Mouse (Mus musculus): ENCODE measurements around the gene Ifrd2. TPM values are rescaled to one million over a fixed set of nuclear protein-coding genes. Genes with fewer than 3 reads are reported as not detected.

Gene Ifrd2
- 21.9 and 26.4 TPM in 2 replicates for polyA plus RNA-seq (2015; fragmentation: Nextera tagmentation; extraction: Ambion mirVana)

GRCm38 (mm10) chr9:107586974-107587832, at the start of gene Ifrd2:
Gene Ifrd2, plus strand, starts transcription at chr9:107587642.

GRCm38 (mm10) chr9:107541474-107542351, 45.7 kb upstream of the Ifrd2 start, which contains the start of the genes Cyb561d2 and Nprl2:
Gene Cyb561d2, minus strand, starts transcription at chr9:107542193.
Gene Nprl2, plus strand, starts transcription at chr9:107542226.

GRCm38 (mm10) chr9:107547026-107547425, 40.4 kb upstream of the Ifrd2 start, which contains the start of gene Zmynd10:
Gene Zmynd10, plus strand, starts transcription at chr9:107547298.

GRCm38 (mm10) chr9:107551117-107551889, 36.1 kb upstream of the Ifrd2 start, which contains the start of gene Rassf1:
Gene Rassf1, plus strand, starts transcription at chr9:107551555.

GRCm38 (mm10) chr9:107563029-107563581, 24.3 kb upstream of the Ifrd2 start, which contains the start of gene Tusc2:
Gene Tusc2, plus strand, starts transcription at chr9:107563255.

GRCm38 (mm10) chr9:107567702-107568319, 19.6 kb upstream of the Ifrd2 start, which contains the start of gene Hyal2:
Gene Hyal2, plus strand, starts transcription at chr9:107567945.

GRCm38 (mm10) chr9:107576357-107577107, 10.9 kb upstream of the Ifrd2 start, which contains the start of gene Hyal1:
Gene Hyal1, plus strand, starts transcription at chr9:107576927.

GRCm38 (mm10) chr9:107578587-107578986, 8.9 kb upstream of the Ifrd2 start, which contains the start of gene Naa80:
Gene Naa80, plus strand, starts transcription at chr9:107578887.

GRCm38 (mm10) chr9:107580501-107581317, 6.7 kb upstream of the Ifrd2 start, which contains the start of gene Hyal3:
Gene Hyal3, plus strand, starts transcription at chr9:107580818.

GRCm38 (mm10) chr9:107608741-107609432, 21.4 kb downstream of the Ifrd2 start, which contains the start of gene Sema3b:
Gene Sema3b, minus strand, starts transcription at chr9:107609229.

GRCm38 (mm10) chr9:107635279-107636028, 48.0 kb downstream of the Ifrd2 start, which contains the start of gene Gnai2:
Gene Gnai2, minus strand, starts transcription at chr9:107635367.

Other genes with a start within 250 kb of the Ifrd2 start
- gene Hemk1, start 249.3 kb upstream of the Ifrd2 start, polyA plus RNA-seq (2015; fragmentation: Nextera tagmentation; extraction: Ambion mirVana): 6.3 and 8.1 TPM in 2 replicates
- 1.5 and 1.7 TPM in 2 replicates for gene 6430571L13Rik, start 247.0 kb upstream of the Ifrd2 start, polyA plus RNA-seq (2015; fragmentation: Nextera tagmentation; extraction: Ambion mirVana)
- 0.08 and 0.12 TPM in 2 replicates for gene Cacna2d2, start 188.0 kb upstream of the Ifrd2 start, polyA plus RNA-seq (2015; fragmentation: Nextera tagmentation; extraction: Ambion mirVana)
- gene Tmem115, start 53.7 kb upstream of the Ifrd2 start, polyA plus RNA-seq (2015; fragmentation: Nextera tagmentation; extraction: Ambion mirVana): 36.6 and 39.3 TPM in 2 replicates
- gene Cyb561d2, start 45.4 kb upstream of the Ifrd2 start, polyA plus RNA-seq (2015; fragmentation: Nextera tagmentation; extraction: Ambion mirVana): 16.3 and 17.5 TPM in 2 replicates
- 14.7 and 17.2 TPM in 2 replicates for gene Nprl2, start 45.4 kb upstream of the Ifrd2 start, polyA plus RNA-seq (2015; fragmentation: Nextera tagmentation; extraction: Ambion mirVana)
- gene Zmynd10, start 40.3 kb upstream of the Ifrd2 start, polyA plus RNA-seq (2015; fragmentation: Nextera tagmentation; extraction: Ambion mirVana): 0.44 and 0.52 TPM in 2 replicates
- 61.6 and 67.2 TPM in 2 replicates for gene Rassf1, start 36.1 kb upstream of the Ifrd2 start, polyA plus RNA-seq (2015; fragmentation: Nextera tagmentation; extraction: Ambion mirVana)
- 30.8 and 32.6 TPM in 2 replicates for gene Tusc2, start 24.4 kb upstream of the Ifrd2 start, polyA plus RNA-seq (2015; fragmentation: Nextera tagmentation; extraction: Ambion mirVana)
- 37.4 and 43.1 TPM in 2 replicates for gene Hyal2, start 19.7 kb upstream of the Ifrd2 start, polyA plus RNA-seq (2015; fragmentation: Nextera tagmentation; extraction: Ambion mirVana)
- gene Hyal1, start 10.7 kb upstream of the Ifrd2 start, polyA plus RNA-seq (2015; fragmentation: Nextera tagmentation; extraction: Ambion mirVana): 6.4 and 7.9 TPM in 2 replicates
- 9.7 and 14.0 TPM in 2 replicates for gene Naa80, start 8.8 kb upstream of the Ifrd2 start, polyA plus RNA-seq (2015; fragmentation: Nextera tagmentation; extraction: Ambion mirVana)
- gene Hyal3, start 6.8 kb upstream of the Ifrd2 start, polyA plus RNA-seq (2015; fragmentation: Nextera tagmentation; extraction: Ambion mirVana): 0.60 and 0.61 TPM in 2 replicates
- gene Sema3b, start 21.6 kb downstream of the Ifrd2 start, polyA plus RNA-seq (2015; fragmentation: Nextera tagmentation; extraction: Ambion mirVana): 12.9 and 15.9 TPM in 2 replicates
- 285 and 303 TPM in 2 replicates for gene Gnai2, start 47.7 kb downstream of the Ifrd2 start, polyA plus RNA-seq (2015; fragmentation: Nextera tagmentation; extraction: Ambion mirVana)
- gene Slc38a3, start 81.9 kb downstream of the Ifrd2 start, polyA plus RNA-seq (2015; fragmentation: Nextera tagmentation; extraction: Ambion mirVana): 0.16 and 0.34 TPM in 2 replicates
- gene Gnat1, start 92.1 kb downstream of the Ifrd2 start, polyA plus RNA-seq (2015; fragmentation: Nextera tagmentation; extraction: Ambion mirVana): 0.45 and 0.63 TPM in 2 replicates
- gene Sema3f, start 122.8 kb downstream of the Ifrd2 start, polyA plus RNA-seq (2015; fragmentation: Nextera tagmentation; extraction: Ambion mirVana): 10.7 and 12.1 TPM in 2 replicates
- gene Rbm5, start 183.4 kb downstream of the Ifrd2 start, polyA plus RNA-seq (2015; fragmentation: Nextera tagmentation; extraction: Ambion mirVana): 81.2 and 82.1 TPM in 2 replicates

Measured in urinary bladder, postnatal 0 days (tissue).